Mouse (Mus musculus) forebrain, embryonic 15.5 days (tissue): ENCODE measurements at regions not wholly inside any gene's neighbourhood (a gene's known extent, or its start where the extent isn't known, plus 50 kb on each side); places are given as distances from the start of the nearest gene placed in this dataset.

Experiments
- ATAC-seq: fragments of 200-750 bp; cut with Nextera tagmentation; replicated peaks from 2 replicates; pipeline ENCODE4 v1.8.0; 2017; ENCODE audit warnings: mild to moderate bottlenecking, moderate TSS enrichment, moderate library complexity
- H3K27ac ChIP-seq: fragments of 300-500 bp; sonication (generic); replicated peaks from 2 replicates; pipeline ENCODE4 v1.5.1; 2015; ENCODE audit warnings: mild to moderate bottlenecking, inconsistent platforms
- H3K27me3 ChIP-seq: fragments of 300-500 bp; sonication (generic); 2 replicates; pipeline ENCODE4 v1.6.1; 2015; ENCODE audit warnings: inconsistent platforms
- H3K36me3 ChIP-seq: fragments of 300-500 bp; sonication (generic); 2 replicates; pipeline ENCODE4 v1.6.1; 2015; ENCODE audit warnings: mild to moderate bottlenecking, inconsistent platforms
- H3K4me1 ChIP-seq: fragments of 300-500 bp; sonication (generic); 2 replicates; pipeline ENCODE4 v1.6.1; 2015; ENCODE audit warnings: inconsistent platforms
- H3K4me2 ChIP-seq: fragments of 300-500 bp; sonication (generic); replicated peaks from 2 replicates; pipeline ENCODE4 v1.6.1; 2015; ENCODE audit warnings: mild to moderate bottlenecking, inconsistent platforms
- H3K4me3 ChIP-seq: fragments of 300-500 bp; sonication (generic); 2 replicates; pipeline ENCODE4 v1.5.1; 2015; ENCODE audit warnings: mild to moderate bottlenecking, inconsistent platforms
- H3K9ac ChIP-seq: fragments of 300-500 bp; sonication (generic); replicated peaks from 2 replicates; pipeline ENCODE4 v1.6.1; 2015; ENCODE audit warnings: mild to moderate bottlenecking, inconsistent platforms
- H3K9me3 ChIP-seq: fragments of 300-500 bp; sonication (generic); 2 replicates; pipeline ENCODE4 v1.6.1; 2016; ENCODE audit warnings: inconsistent platforms
- WGBS: fragments of 180-500 bp; shearing (Covaris S2); methylation state at CpG from one replicate; pipeline ENCODE4 v1.1.7; 2015; ENCODE audit warnings: mixed read lengths; 5-methylcytosine and 5-hydroxymethylcytosine counted together

- H3K4me1 ChIP-seq, result peaks cover 12% of the 10 kb centered on the region
Measured at GRCm38 (mm10) chr5:120286787-120287186, 144.7 kb upstream of the Lhx5 start.

GRCm38 (mm10) chr5:120288036-120288684 lies 143.3 kb upstream of the Lhx5 start:
- Histone ChIP-seq H3K27me3 (no peaks in the 10 kb centered on the region), H3K9me3 (no peaks in the 10 kb centered on the region; the same call in 1 of the 2 replicates), H3K27ac (no peak overlapping the region), H3K4me3 (no peak overlapping the region), H3K4me1 (peaks cover 10% of the 10 kb centered on the region), H3K36me3 (no peaks in the 10 kb centered on the region), H3K9ac (no peak overlapping the region), H3K4me2 (peak overlapping the region; percentile 10; the same call in 1 of the 2 replicates)
- WGBS, result 3% methylated on average over 23 of the region's 23 CpGs
- no peak for ATAC-seq

More at GRCm38 (mm10) chr5:120286787-120287186, 144.7 kb upstream of the Lhx5 start:
- no peak for ATAC-seq
- 73% methylated on average over 4 of the region's 4 CpGs for WGBS
- Histone ChIP-seq H3K36me3 (no peaks in the 10 kb centered on the region), H3K27me3 (peaks cover 2% of the 10 kb centered on the region), H3K27ac (no peak overlapping the region), H3K4me2 (no peak overlapping the region), H3K9ac (no peak overlapping the region), H3K4me3 (no peak overlapping the region), H3K9me3 (no peaks in the 10 kb centered on the region; the same call in 1 of the 2 replicates)

- H3K9me3 ChIP-seq, result no peaks in the 10 kb centered on the region; the same call in 1 of the 2 replicates
- no peaks in the 10 kb centered on the region for H3K36me3 ChIP-seq
- 45% methylated on average over 16 of the region's 16 CpGs for WGBS
- peaks cover 4% of the 10 kb centered on the region; the same call in 1 of the 2 replicates for H3K27me3 ChIP-seq
- no peak overlapping the region for H3K9ac ChIP-seq
- H3K27ac ChIP-seq, result no peak overlapping the region
- no peaks in the 10 kb centered on the region for H3K4me1 ChIP-seq
- no peak overlapping the region for H3K4me3 ChIP-seq
- no peak overlapping the region for H3K4me2 ChIP-seq
- ATAC-seq, result no peak
Measured at GRCm38 (mm10) chr5:120294526-120295078, 136.9 kb upstream of the Lhx5 start.

- WGBS, result 2% methylated on average over 10 of the region's 10 CpGs
Measured at GRCm38 (mm10) chr5:120297190-120297589, 134.3 kb upstream of the Lhx5 start.

GRCm38 (mm10) chr5:120297665-120298282 lies 133.7 kb upstream of the Lhx5 start:
- H3K4me1 ChIP-seq, result peaks cover 15% of the 10 kb centered on the region
- peaks cover 4% of the 10 kb centered on the region; the same call in 1 of the 2 replicates for H3K27me3 ChIP-seq
- H3K27ac ChIP-seq, result no peak overlapping the region

More at GRCm38 (mm10) chr5:120297190-120297589, 134.3 kb upstream of the Lhx5 start:
- Histone ChIP-seq H3K9ac (no peak overlapping the region), H3K27me3 (peaks cover 4% of the 10 kb centered on the region; the same call in 1 of the 2 replicates), H3K4me2 (no peak overlapping the region), H3K36me3 (no peaks in the 10 kb centered on the region), H3K9me3 (no peaks in the 10 kb centered on the region), H3K27ac (no peak overlapping the region), H3K4me1 (peaks cover 9% of the 10 kb centered on the region), H3K4me3 (no peak overlapping the region)
- ATAC-seq, result no peak

GRCm38 (mm10) chr5:120301672-120302071 lies 129.8 kb upstream of the Lhx5 start:
- H3K27ac ChIP-seq, result no peak overlapping the region; the same call in 1 of the 2 replicates
- no peaks in the 10 kb centered on the region for H3K9me3 ChIP-seq
- peak overlapping the region; percentile 41 for H3K4me3 ChIP-seq
- H3K4me1 ChIP-seq, result peaks cover 26% of the 10 kb centered on the region
- ATAC-seq, result peak; percentile 24
- H3K27me3 ChIP-seq, result peaks cover 7% of the 10 kb centered on the region; the same call in 1 of the 2 replicates
- no peaks in the 10 kb centered on the region for H3K36me3 ChIP-seq
- WGBS, result 5% methylated on average over 16 of the region's 16 CpGs
- peak overlapping the region; percentile 55 for H3K9ac ChIP-seq
- peak overlapping the region; percentile 87 for H3K4me2 ChIP-seq

More at GRCm38 (mm10) chr5:120297665-120298282, 133.7 kb upstream of the Lhx5 start:
- Histone ChIP-seq H3K36me3 (no peaks in the 10 kb centered on the region), H3K4me2 (no peak overlapping the region), H3K9ac (no peak overlapping the region), H3K4me3 (no peak overlapping the region), H3K9me3 (no peaks in the 10 kb centered on the region)
- ATAC-seq, result no peak
- WGBS, result 36% methylated on average over 3 of the region's 3 CpGs

GRCm38 (mm10) chr5:120302307-120302706 lies 129.2 kb upstream of the Lhx5 start:
- H3K4me3 ChIP-seq, result peak overlapping the region; percentile 41
- H3K4me1 ChIP-seq, result peaks cover 26% of the 10 kb centered on the region
- peak overlapping the region; percentile 87 for H3K4me2 ChIP-seq
- ATAC-seq, result peak; percentile 9; the same call in 1 of the 2 replicates
- no peak overlapping the region; the same call in 1 of the 2 replicates for H3K27ac ChIP-seq
- H3K36me3 ChIP-seq, result no peaks in the 10 kb centered on the region
- WGBS, result 2% methylated on average over 47 of the region's 47 CpGs
- peaks cover 7% of the 10 kb centered on the region; the same call in 1 of the 2 replicates for H3K27me3 ChIP-seq
- peak overlapping the region; percentile 55 for H3K9ac ChIP-seq
- no peaks in the 10 kb centered on the region for H3K9me3 ChIP-seq

GRCm38 (mm10) chr5:120304295-120304701 lies 127.2 kb upstream of the Lhx5 start:
- peaks cover 26% of the 10 kb centered on the region for H3K4me1 ChIP-seq
- H3K9me3 ChIP-seq, result no peaks in the 10 kb centered on the region
- H3K27me3 ChIP-seq, result 0 out of 2 replicates have a peak, but pooled peaks cover 3% of the 10 kb centered on the region
- WGBS, result 3% methylated on average over 12 of the region's 13 CpGs
- no peak overlapping the region for H3K9ac ChIP-seq
- peak overlapping the region; percentile 40 for H3K4me2 ChIP-seq
- H3K27ac ChIP-seq, result no peak overlapping the region
- peak; percentile 28 for ATAC-seq
- peak overlapping the region; percentile 6; the same call in 1 of the 2 replicates for H3K4me3 ChIP-seq
- H3K36me3 ChIP-seq, result no peaks in the 10 kb centered on the region

GRCm38 (mm10) chr5:120312299-120312698 lies 119.2 kb upstream of the Lhx5 start:
- 90% methylated on average over 6 of the region's 6 CpGs for WGBS

GRCm38 (mm10) chr5:120313984-120314383 lies 117.5 kb upstream of the Lhx5 start:
- no peak for ATAC-seq
- no peaks in the 10 kb centered on the region for H3K4me1 ChIP-seq
- WGBS, result 90% methylated on average over 6 of the region's 6 CpGs
- no peak overlapping the region for H3K4me3 ChIP-seq
- H3K36me3 ChIP-seq, result no peaks in the 10 kb centered on the region
- H3K9ac ChIP-seq, result no peak overlapping the region
- H3K27ac ChIP-seq, result no peak overlapping the region
- H3K27me3 ChIP-seq, result no peaks in the 10 kb centered on the region
- H3K9me3 ChIP-seq, result no peaks in the 10 kb centered on the region
- no peak overlapping the region for H3K4me2 ChIP-seq

More at GRCm38 (mm10) chr5:120312299-120312698, 119.2 kb upstream of the Lhx5 start:
- Histone ChIP-seq H3K9ac (no peak overlapping the region), H3K27me3 (no peaks in the 10 kb centered on the region), H3K4me3 (no peak overlapping the region), H3K9me3 (no peaks in the 10 kb centered on the region), H3K36me3 (no peaks in the 10 kb centered on the region), H3K4me2 (no peak overlapping the region), H3K27ac (no peak overlapping the region), H3K4me1 (no peaks in the 10 kb centered on the region)
- no peak for ATAC-seq

- Histone ChIP-seq H3K27me3 (no peaks in the 10 kb centered on the region), H3K4me1 (no peaks in the 10 kb centered on the region), H3K4me3 (no peak overlapping the region), H3K9ac (no peak overlapping the region), H3K27ac (no peak overlapping the region), H3K9me3 (no peaks in the 10 kb centered on the region), H3K36me3 (no peaks in the 10 kb centered on the region), H3K4me2 (no peak overlapping the region)
- no peak for ATAC-seq
- 59% methylated on average over 8 of the region's 8 CpGs for WGBS
Measured at GRCm38 (mm10) chr5:120315116-120315515, 116.4 kb upstream of the Lhx5 start.

- no peaks in the 10 kb centered on the region for H3K36me3 ChIP-seq
- H3K9ac ChIP-seq, result no peak overlapping the region
- 62% methylated on average over 1 of the region's 1 CpGs for WGBS
- H3K27me3 ChIP-seq, result no peaks in the 10 kb centered on the region
- H3K27ac ChIP-seq, result no peak overlapping the region
- peaks cover 13% of the 10 kb centered on the region for H3K4me1 ChIP-seq
- H3K4me3 ChIP-seq, result no peak overlapping the region
- H3K9me3 ChIP-seq, result no peaks in the 10 kb centered on the region
- no peak overlapping the region for H3K4me2 ChIP-seq
- no peak for ATAC-seq
Measured at GRCm38 (mm10) chr5:120318951-120319350, 112.5 kb upstream of the Lhx5 start.
